In the genomic region with DNA sequence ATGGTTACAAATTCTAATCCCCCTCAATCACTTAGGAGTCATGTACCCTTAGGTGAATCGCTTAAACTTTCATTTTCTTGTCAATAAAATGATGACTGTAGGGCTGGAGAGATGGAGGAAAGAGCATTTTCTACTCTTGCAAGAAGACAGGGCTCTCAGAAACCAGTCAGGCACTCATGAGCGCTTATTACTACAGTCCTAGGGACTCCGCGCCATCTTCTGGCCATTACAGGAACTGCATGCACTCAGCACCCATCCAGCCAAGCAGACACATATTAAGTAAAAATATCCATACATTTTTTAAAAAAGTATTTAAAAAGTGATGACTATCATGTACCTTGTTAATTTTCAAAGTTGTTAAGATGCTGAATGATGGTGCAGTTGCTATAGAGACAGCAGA, we compare ENCODE assay signal across 8 mouse cellular contexts. TPM values are rescaled to one million over a fixed set of nuclear protein-coding genes. Genes with fewer than 3 reads are reported as not detected.
DNase-seq lines count a peak whose midpoint lies in the region; ATAC-seq lines count a peak whose summit lies in the region.

No protein-coding gene starts in this region.

- peak; percentile 76 for DNase-seq in cerebellum, adult 11 months
- peak; percentile 89 to 92 for DNase-seq in cerebellum, postnatal 10 days
- DNase-seq in frontal cortex, postnatal 25 days (ENCODE audit: low spot score in 2 of 2) = peak; percentile 89 to 92
- DNase-seq in intestine, embryonic 14.5 days (ENCODE audit: low spot score) = peak; percentile 91
- peak; percentile 83 for DNase-seq in limb, embryonic 10.5 days (ENCODE audit: low spot score)
- peak; percentile 92 for DNase-seq in midbrain, embryonic 14.5 days
- DNase-seq in spleen, adult 12 weeks (ENCODE audit: low spot score) = peak; percentile 70

- H3K4me1 ChIP-seq in intestine, embryonic 14.5 days (replicated peaks; ENCODE audit: control insufficient read depth, insufficient read depth, low read length) = no peaks in the 10 kb centered on the region
- peaks cover 14% of the 10 kb centered on the region for H3K4me1 ChIP-seq in limb, embryonic 10.5 days
- no peaks in the 10 kb centered on the region for H3K4me1 ChIP-seq in midbrain, embryonic 14.5 days (ENCODE audit: control insufficient read depth, insufficient read depth, low read length)

- no peak overlapping the region for H3K27ac ChIP-seq in intestine, embryonic 14.5 days (ENCODE audit: low read depth)
- no peak overlapping the region for H3K27ac ChIP-seq in limb, embryonic 10.5 days
- H3K27ac ChIP-seq in midbrain, embryonic 14.5 days (replicated peaks; ENCODE audit: low read depth, low read length) = no peak overlapping the region

- H3K9ac ChIP-seq in intestine, embryonic 14.5 days (ENCODE audit: low read length) = no peak overlapping the region
- no peak overlapping the region for H3K9ac ChIP-seq in midbrain, embryonic 14.5 days (replicated peaks; ENCODE audit: low read length)

- no peak overlapping the region for H3K4me2 ChIP-seq in intestine, embryonic 14.5 days (ENCODE audit: low read length)
- no peak overlapping the region for H3K4me2 ChIP-seq in midbrain, embryonic 14.5 days (ENCODE audit: low read length)

- no peaks in the 10 kb centered on the region for H3K36me3 ChIP-seq in intestine, embryonic 14.5 days (ENCODE audit: control insufficient read depth, insufficient read depth, low read length)
- H3K36me3 ChIP-seq in limb, embryonic 10.5 days = no peaks in the 10 kb centered on the region
- H3K36me3 ChIP-seq in midbrain, embryonic 14.5 days (ENCODE audit: control insufficient read depth, insufficient read depth, low read length) = no peaks in the 10 kb centered on the region

- H3K4me3 ChIP-seq in intestine, embryonic 14.5 days (ENCODE audit: low read depth, low read length) = no peak overlapping the region
- no peak overlapping the region for H3K4me3 ChIP-seq in limb, embryonic 10.5 days
- no peak overlapping the region for H3K4me3 ChIP-seq in midbrain, embryonic 14.5 days (replicated peaks; ENCODE audit: low read depth, low read length)

- 5% methylated on average over 4 of the region's 4 CpGs for WGBS in intestine, embryonic 14.5 days
- 2% methylated on average over 4 of the region's 4 CpGs for WGBS in limb, embryonic 10.5 days
- 1% methylated on average over 4 of the region's 4 CpGs for WGBS in midbrain, embryonic 14.5 days

- ATAC-seq in cerebellum, adult (ENCODE audit: insufficient number of reproducible peaks, low FRiP score, low TSS enrichment) = no peak
- ATAC-seq in intestine, embryonic 14.5 days (replicated peaks; ENCODE audit: low FRiP score, low TSS enrichment, low read depth) = 0 out of 2 replicates have a peak, but pooled peaks have one; percentile 33
- ATAC-seq in midbrain, embryonic 14.5 days (ENCODE audit: low FRiP score, low TSS enrichment) = no peak

- H3K27me3 ChIP-seq in intestine, embryonic 14.5 days (replicated peaks; ENCODE audit: control insufficient read depth, insufficient read depth, low read length) = no peaks in the 10 kb centered on the region
- H3K27me3 ChIP-seq in limb, embryonic 10.5 days (ENCODE audit: low read depth, poor library complexity, severe bottlenecking) = no peaks in the 10 kb centered on the region
- no peaks in the 10 kb centered on the region for H3K27me3 ChIP-seq in midbrain, embryonic 14.5 days (ENCODE audit: control insufficient read depth, insufficient read depth, low read length)

- no peaks in the 10 kb centered on the region for H3K9me3 ChIP-seq in intestine, embryonic 14.5 days (ENCODE audit: control insufficient read depth, low read length)
- H3K9me3 ChIP-seq in limb, embryonic 10.5 days (replicated peaks) = no peaks in the 10 kb centered on the region
- no peaks in the 10 kb centered on the region for H3K9me3 ChIP-seq in midbrain, embryonic 14.5 days (ENCODE audit: control insufficient read depth, low read length)

RNA-seq across cellular contexts. Expression of gene Ampd3, which starts 33.0 kb away (rescaled TPM):
- polyA plus RNA-seq in intestine, embryonic 14.5 days (2014; fragmentation: Nextera tagmentation; extraction: Ambion mirVana) = 1.3 and 1.9 TPM in 2 replicates
- 1.0 and 1.9 TPM in 2 replicates for polyA plus RNA-seq in limb, embryonic 10.5 days (2016; fragmentation: Nextera tagmentation; extraction: Ambion mirVana)
- 7.8 and 8.2 TPM in 2 replicates for polyA plus RNA-seq in midbrain, embryonic 14.5 days (2014; fragmentation: Nextera tagmentation; extraction: Ambion mirVana)

RNA-seq across cellular contexts. Expression of gene Rnf141, which starts 43.2 kb away (rescaled TPM):
- 40.8 and 41.2 TPM in 2 replicates for polyA plus RNA-seq in intestine, embryonic 14.5 days (2014; fragmentation: Nextera tagmentation; extraction: Ambion mirVana)
- 16.8 and 18.3 TPM in 2 replicates for polyA plus RNA-seq in limb, embryonic 10.5 days (2016; fragmentation: Nextera tagmentation; extraction: Ambion mirVana)
- polyA plus RNA-seq in midbrain, embryonic 14.5 days (2014; fragmentation: Nextera tagmentation; extraction: Ambion mirVana) = 24.0 and 38.3 TPM in 2 replicates
